Mouse (Mus musculus) MEL (cell line): ENCODE measurements around the gene Hnrnpl.

Experiments
- CTCF ChIP-seq, 3 experiments: IDR thresholded peaks in 2 of 3; conservative IDR thresholded peaks in 1 of 3; 2 replicates each; pipeline ENCODE4 v1.5.1; 2011 to 2012; ENCODE audit warnings: low read length in 3 of 3, low read depth in 2 of 3, mild to moderate bottlenecking in 2 of 3, improper control_type of control experiment in 1 of 3, inconsistent platforms in 1 of 3, mixed read lengths in 1 of 3, moderate library complexity in 1 of 3; ENCODE audit not compliant: control insufficient read depth in 1 of 3, insufficient read depth in 1 of 3, poor library complexity in 1 of 3, severe bottlenecking in 1 of 3
- E2F4 ChIP-seq: IDR thresholded peaks from 2 replicates; pipeline ENCODE4 v1.6.1; 2011; ENCODE audit warnings: low read depth, low read length, improper control_type of control experiment, borderline replicate concordance
- ELF1 ChIP-seq: IDR thresholded peaks from 2 replicates; pipeline ENCODE4 v1.6.1; 2014; ENCODE audit warnings: low read depth, mild to moderate bottlenecking, inconsistent platforms, low read length, improper control_type of control experiment, moderate library complexity
- HCFC1 ChIP-seq: IDR thresholded peaks from 2 replicates; pipeline ENCODE4 v1.6.1; 2012; ENCODE audit warnings: low read depth, mild to moderate bottlenecking, inconsistent platforms, low read length, improper control_type of control experiment, moderate library complexity
- JUND ChIP-seq: IDR thresholded peaks from 2 replicates; pipeline ENCODE4 v1.6.1; 2011; ENCODE audit warnings: low read depth, mild to moderate bottlenecking, improper control_type of control experiment, low read length
- NRF1 ChIP-seq: IDR thresholded peaks from 2 replicates; pipeline ENCODE4 v1.6.1; 2014; ENCODE audit warnings: low read depth, mild to moderate bottlenecking, inconsistent platforms, low read length, improper control_type of control experiment, moderate library complexity; ENCODE audit not compliant: poor library complexity, insufficient read depth, severe bottlenecking
- POLR2A ChIP-seq, 2 experiments: IDR thresholded peaks; 2 replicates each; pipeline ENCODE4 v1.6.1; 2011 to 2012; ENCODE audit warnings: low read length in 2 of 2, mild to moderate bottlenecking in 2 of 2, control low read depth in 1 of 2, improper control_type of control experiment in 1 of 2, low read depth in 1 of 2, moderate library complexity in 1 of 2; ENCODE audit not compliant: control insufficient read depth in 1 of 2, insufficient read depth in 1 of 2, poor library complexity in 1 of 2
- POLR2AphosphoS2 ChIP-seq: IDR thresholded peaks from 2 replicates; pipeline ENCODE4 v1.6.1; 2011; ENCODE audit warnings: low read length, improper control_type of control experiment
- UBTF ChIP-seq: IDR thresholded peaks from 2 replicates; pipeline ENCODE4 v1.6.1; 2012; ENCODE audit warnings: low read depth, mild to moderate bottlenecking, inconsistent platforms, low read length, improper control_type of control experiment, moderate library complexity, borderline replicate concordance; ENCODE audit not compliant: insufficient read depth
- ZC3H11A ChIP-seq: IDR thresholded peaks from 2 replicates; pipeline ENCODE4 v1.6.1; 2012; ENCODE audit warnings: low read depth, mild to moderate bottlenecking, inconsistent platforms, low read length, improper control_type of control experiment

GRCm38 (mm10) chr7:28818436-28818835 is 10.1 kb downstream of the Hnrnpl start:
- TF ChIP-seq HCFC1 (no peak), ELF1 (no peak), POLR2AphosphoS2 (no peak), UBTF (no peak), POLR2A (IDR thresholded peaks at IDR 0.05; ENCODE audit: control insufficient read depth in 1 of 2, insufficient read depth in 1 of 2, low read depth in 1 of 2, low read length in 2 of 2, poor library complexity in 1 of 2) (no peak), CTCF (IDR thresholded peaks at IDR 0.05 in 2 of 3, conservative IDR thresholded peaks at IDR 0.05 in 1 of 3; ENCODE audit: control insufficient read depth in 1 of 3, insufficient read depth in 1 of 3, low read depth in 2 of 3, low read length in 3 of 3, poor library complexity in 1 of 3, severe bottlenecking in 1 of 3) (no peak), E2F4 (no peak), JUND (no peak), ZC3H11A (no peak), NRF1 (no peak)
